Mouse (Mus musculus) CD4-positive helper T cell, adult 2 months (primary cell): ENCODE measurements at regions not wholly inside any gene's neighbourhood (a gene's known extent, or its start where the extent isn't known, plus 50 kb on each side); places are given as distances from the start of the nearest gene placed in this dataset.

Experiments
- DNase-seq: peaks from one replicate; pipeline ENCODE4 v3.0.0-alpha.2; 2012; ENCODE audit warnings: low read depth, missing footprints, low spot score

GRCm38 (mm10) chr4:95185113-95185915 lies 133.3 kb upstream of the Jun start:
- no peak for DNase-seq

DNA sequence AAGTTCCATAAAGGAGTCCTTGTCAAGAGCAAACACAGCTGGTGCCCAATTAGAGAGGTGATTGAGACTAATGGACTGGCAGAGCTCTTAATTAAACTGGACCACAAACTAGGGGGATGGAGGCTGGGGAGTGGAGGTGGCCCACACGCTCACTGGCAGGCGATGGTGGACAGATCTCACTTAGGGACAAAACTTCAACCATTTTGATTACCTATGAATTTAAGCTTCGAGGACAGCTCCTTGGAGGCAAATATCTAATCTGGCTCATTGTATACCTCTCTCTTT lies 133.8 kb upstream of the Jun start:
- DNase-seq: no peak

DNA sequence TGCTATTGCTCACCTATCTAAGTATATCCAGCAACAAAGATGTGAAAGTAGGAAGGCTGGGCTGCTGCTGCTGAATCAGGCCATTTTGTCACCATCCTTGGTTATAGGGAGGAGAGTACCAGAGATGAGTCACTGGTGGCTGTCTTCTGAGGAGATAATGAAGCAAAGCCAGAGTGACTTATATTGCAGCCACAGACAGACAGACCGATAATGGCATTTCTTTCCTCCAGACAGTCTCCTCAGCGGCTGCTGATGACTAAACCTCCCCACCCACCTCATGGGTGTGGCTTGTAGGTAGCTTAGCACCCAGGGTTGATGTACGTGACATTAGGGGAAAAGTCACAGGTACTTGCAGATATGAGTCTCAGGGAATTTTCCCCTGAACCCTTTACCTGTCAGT lies 136.1 kb upstream of the Jun start:
- DNase-seq: peak; percentile 40

GRCm38 (mm10) chr4:95191654-95192406 lies 139.8 kb upstream of the Jun start:
- no peak for DNase-seq

- no peak for DNase-seq
Measured at GRCm38 (mm10) chr4:95192562-95192961, 140.5 kb upstream of the Jun start.

DNA sequence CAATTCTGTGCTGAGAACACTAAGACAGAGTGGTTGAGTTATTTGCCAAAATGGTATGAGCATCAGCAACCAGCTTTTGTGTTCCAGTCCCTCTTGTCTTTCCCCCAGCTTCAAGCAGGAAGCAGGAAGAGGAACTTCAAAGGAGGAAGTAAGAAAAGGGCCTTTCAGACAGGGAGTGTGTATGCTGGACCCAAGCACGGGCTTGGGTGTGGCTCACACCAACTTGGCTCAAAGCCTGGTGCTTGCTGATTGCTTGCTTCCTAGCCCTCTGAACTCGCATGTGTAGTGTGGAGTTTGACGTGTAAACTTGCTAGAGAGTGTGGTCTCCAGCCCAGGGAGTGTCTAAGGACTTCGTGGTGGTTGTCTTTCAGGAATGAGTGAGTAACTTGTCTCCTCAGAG lies 141.0 kb upstream of the Jun start:
- DNase-seq: no peak

DNA sequence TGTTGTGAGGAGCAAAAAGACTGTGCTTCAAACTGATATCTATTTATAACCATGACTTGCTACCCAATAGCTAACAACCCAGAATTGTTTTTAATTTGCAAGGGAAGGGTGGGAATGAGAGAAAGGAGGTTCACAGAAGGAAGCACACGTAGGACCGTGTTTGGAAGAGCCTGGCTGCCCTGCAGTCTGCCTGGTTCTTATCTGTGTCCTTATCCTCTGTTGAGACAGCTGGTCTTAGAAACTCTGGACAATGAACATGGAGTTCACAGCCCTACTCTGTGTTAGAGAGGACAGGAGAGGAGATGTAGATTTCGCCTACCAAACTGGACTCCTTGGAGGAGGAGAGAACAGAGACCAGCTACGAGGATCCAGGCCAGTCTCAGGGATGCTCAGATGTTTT lies 141.5 kb upstream of the Jun start:
- no peak for DNase-seq

- peak; percentile 19 for DNase-seq
Measured at GRCm38 (mm10) chr4:95194621-95195455, 142.8 kb upstream of the Jun start.

DNA sequence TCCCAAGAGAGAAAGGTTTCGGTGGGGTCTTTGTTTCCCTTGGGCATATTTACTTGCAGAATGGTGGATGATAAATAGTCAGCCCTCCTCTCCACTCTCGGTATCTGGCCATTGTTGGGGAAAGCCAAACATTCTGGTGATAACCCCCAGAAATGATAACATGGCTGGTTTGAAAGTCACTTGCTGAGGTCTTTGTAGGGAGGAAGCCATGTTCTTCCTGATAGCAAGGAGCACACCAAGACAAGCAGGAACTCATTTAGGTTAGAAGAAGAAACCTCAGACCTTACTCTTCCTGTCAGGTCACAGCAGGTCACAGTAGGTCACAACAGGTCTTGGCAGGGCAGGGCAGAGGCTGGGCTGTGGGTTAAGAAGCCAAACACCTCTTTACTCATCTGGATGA lies 144.1 kb upstream of the Jun start:
- DNase-seq: peak; percentile 8

- peak; percentile 9 for DNase-seq
Measured at GRCm38 (mm10) chr4:95197077-95197711, 145.2 kb upstream of the Jun start.

DNA sequence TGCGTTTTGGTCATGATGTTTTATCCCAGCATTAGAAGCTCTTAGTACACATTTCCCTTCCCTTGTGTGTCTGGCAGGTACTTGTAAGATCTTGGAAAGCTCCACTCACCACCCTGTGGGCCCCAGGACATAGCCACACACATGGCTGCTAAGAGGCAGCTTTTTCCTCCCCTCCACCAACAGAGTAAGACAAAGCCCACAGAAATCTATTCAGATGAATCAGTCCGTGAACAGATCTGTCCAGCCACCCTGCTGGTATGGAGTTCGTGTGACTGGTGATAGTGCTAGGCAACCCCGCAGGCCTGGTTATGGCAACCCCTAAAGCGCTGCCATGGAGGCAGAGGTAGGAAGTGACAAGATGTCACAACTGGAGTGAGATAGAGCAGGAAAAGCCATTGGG lies 147.4 kb upstream of the Jun start:
- DNase-seq: no peak

DNA sequence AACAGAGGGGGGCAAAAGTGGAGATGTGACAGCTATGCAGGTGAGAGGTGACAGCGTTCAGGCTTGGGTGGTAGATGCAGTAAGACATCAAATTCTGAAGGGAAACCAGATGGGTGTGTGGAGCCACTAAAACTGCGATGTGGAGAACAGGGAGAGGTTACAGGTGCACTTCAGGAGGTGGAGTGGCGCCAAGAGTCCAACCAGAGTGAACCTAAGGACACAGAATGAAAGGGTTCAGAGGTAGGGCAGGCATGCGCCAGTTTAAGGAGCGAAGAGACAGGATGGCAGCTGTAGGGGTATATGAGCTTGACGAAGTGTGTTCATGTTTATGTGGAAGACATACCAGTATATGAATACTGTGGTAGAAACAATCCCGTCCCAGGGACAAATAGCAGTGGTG lies 148.1 kb upstream of the Jun start:
- DNase-seq: no peak

- no peak for DNase-seq
Measured at GRCm38 (mm10) chr4:95202478-95202877, 150.5 kb upstream of the Jun start.

- DNase-seq: no peak
Measured at GRCm38 (mm10) chr4:95203577-95203976, 151.6 kb upstream of the Jun start.

DNA sequence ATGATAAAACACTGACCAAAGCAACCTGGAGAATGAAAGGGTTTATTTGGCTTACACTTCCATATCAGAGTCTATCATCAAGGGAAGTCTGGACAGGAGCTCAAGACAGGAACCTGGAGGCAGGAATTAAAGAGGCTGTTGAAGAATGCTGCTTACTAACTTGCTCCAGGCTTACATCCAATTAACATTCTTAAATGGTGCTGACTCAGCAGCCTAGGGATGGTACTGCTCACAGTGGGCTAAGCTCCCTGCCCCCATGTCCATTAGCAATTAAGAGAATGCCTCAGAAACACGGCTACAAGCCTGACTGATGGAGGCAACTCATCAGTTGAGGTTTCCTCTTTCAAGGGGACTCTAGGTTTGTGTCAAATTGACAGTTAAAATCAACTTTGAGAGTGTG lies 153.3 kb upstream of the Jun start:
- DNase-seq: no peak

- no peak for DNase-seq
Measured at GRCm38 (mm10) chr4:95207783-95208182, 155.8 kb upstream of the Jun start.

DNA sequence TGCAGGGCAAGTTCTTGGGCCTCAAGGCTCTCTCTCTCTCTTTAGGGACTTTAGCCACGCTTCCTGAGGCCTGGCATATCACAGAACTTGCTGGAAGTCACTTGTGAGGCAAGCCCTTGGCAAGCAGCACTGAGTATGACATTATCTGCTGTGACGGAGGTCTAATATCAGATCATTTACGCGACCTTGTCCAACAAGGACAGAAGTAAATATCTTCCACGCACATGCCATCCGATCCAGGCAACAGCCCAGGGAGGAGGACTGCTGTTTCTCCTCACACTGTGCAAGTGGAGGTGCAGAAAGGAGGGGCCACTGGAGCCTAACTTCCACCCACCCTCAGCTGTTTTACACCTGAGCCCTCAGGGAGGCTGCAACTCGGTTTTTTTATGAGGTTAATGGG lies 156.8 kb upstream of the Jun start:
- DNase-seq: no peak

DNA sequence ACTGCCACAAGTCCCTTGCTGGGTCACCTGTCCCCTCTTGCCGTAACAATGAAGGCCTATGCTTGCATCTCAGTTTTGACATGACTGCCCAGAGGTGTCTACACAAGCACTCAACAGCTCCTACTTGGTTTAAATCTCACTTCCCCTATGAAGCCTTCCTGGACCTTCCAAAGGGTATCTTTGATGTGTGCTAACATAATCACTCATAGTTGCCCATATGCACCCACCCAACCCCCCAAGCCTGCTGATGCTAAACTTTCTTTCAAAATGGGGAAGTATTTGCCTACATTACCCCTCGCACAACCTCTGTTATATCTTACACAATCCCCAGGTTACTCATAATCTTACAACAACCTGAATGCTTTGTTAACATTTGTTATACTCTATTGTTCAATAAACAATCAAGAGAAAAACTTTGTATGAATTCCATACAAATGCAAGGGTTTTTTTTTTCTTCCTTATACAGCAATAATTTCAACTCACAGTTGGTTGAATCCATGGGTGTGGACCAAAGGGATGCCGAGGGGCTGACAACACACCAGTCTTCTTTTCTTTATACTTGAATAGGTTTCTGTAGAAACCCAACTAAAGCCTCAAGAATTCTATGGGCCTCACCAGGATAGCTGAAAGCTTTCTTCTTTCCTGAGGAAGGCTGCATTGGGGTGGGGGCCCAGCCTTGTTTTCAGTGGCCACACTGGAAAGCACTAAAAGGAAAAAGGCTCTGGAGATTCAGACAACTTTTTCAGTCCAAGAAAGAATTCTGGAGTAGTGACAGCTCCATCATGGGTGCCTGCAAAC lies 157.5 kb upstream of the Jun start:
- no peak for DNase-seq

DNA sequence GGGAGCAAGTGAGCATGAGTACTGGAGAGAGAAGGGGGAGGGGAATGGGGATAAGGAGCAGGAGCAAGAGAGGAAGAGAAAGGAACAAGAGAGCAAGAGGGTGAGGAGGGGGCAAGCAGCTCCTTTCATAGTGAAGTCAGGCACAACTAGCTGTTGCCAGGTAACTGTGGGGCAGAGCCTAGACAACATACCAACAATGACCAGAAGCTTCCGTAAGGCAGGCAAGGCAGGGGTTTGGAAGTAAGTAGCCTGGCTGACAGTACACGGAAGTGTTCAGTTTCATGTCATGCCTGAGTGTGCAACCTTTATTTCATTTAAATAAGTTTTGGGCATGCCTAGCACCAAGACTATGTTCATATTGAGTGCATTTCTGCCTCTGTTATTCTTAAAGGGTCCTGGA lies 160.5 kb upstream of the Jun start:
- no peak for DNase-seq

GRCm38 (mm10) chr4:95213026-95213425 lies 161.0 kb upstream of the Jun start:
- no peak for DNase-seq

GRCm38 (mm10) chr4:95214026-95214425 lies 162.0 kb upstream of the Jun start:
- DNase-seq: no peak
